Mouse (Mus musculus): ENCODE measurements around the gene Atpaf2. TPM values are rescaled to one million over a fixed set of nuclear protein-coding genes. Genes with fewer than 3 reads are reported as not detected.

Atpaf2 gene
- polyA plus RNA-seq, 1 experiment from 2014 or later, result 54.9 TPM

- H3K4me1 ChIP-seq (ENCODE audit: control insufficient read depth, insufficient read depth, low read length), result 0 out of 2 replicates have a peak, but pooled peaks cover 3% of the 10 kb centered on the region
- H3K36me3 ChIP-seq (ENCODE audit: control insufficient read depth, insufficient read depth, low read length), result no peaks in the 10 kb centered on the region
- H3K4me3 ChIP-seq (ENCODE audit: low read length), result no peak overlapping the region
- no peak for ATAC-seq (ENCODE audit: low FRiP score, low TSS enrichment)
- no peak overlapping the region for H3K27ac ChIP-seq (ENCODE audit: low read depth, low read length)
- no peak overlapping the region for H3K9ac ChIP-seq (ENCODE audit: low read depth, low read length)
- 68% methylated on average over 1 of the region's 1 CpGs for WGBS
- H3K9me3 ChIP-seq (ENCODE audit: control insufficient read depth, low read length), result no peaks in the 10 kb centered on the region
- H3K4me2 ChIP-seq (replicated peaks; ENCODE audit: low read depth, low read length), result no peak overlapping the region
- H3K27me3 ChIP-seq (ENCODE audit: control insufficient read depth, insufficient read depth, low read length), result no peaks in the 10 kb centered on the region
Measured at GRCm38 (mm10) chr11:60359936-60360335, 58.3 kb downstream of the Atpaf2 start.

- H3K9ac ChIP-seq (ENCODE audit: low read depth, low read length), result no peak overlapping the region
- no peak overlapping the region for H3K4me2 ChIP-seq (replicated peaks; ENCODE audit: low read depth, low read length)
- ATAC-seq (ENCODE audit: low FRiP score, low TSS enrichment), result no peak
- 0 out of 2 replicates have a peak, but pooled peaks cover 3% of the 10 kb centered on the region for H3K4me1 ChIP-seq (ENCODE audit: control insufficient read depth, insufficient read depth, low read length)
- no peaks in the 10 kb centered on the region for H3K36me3 ChIP-seq (ENCODE audit: control insufficient read depth, insufficient read depth, low read length)
- H3K27ac ChIP-seq (ENCODE audit: low read depth, low read length), result no peak overlapping the region
- WGBS, result 70% methylated on average over 5 of the region's 5 CpGs
- no peaks in the 10 kb centered on the region for H3K27me3 ChIP-seq (ENCODE audit: control insufficient read depth, insufficient read depth, low read length)
- H3K4me3 ChIP-seq (ENCODE audit: low read length), result no peak overlapping the region
- H3K9me3 ChIP-seq (ENCODE audit: control insufficient read depth, low read length), result no peaks in the 10 kb centered on the region
Measured at GRCm38 (mm10) chr11:60359138-60359537, 59.1 kb downstream of the Atpaf2 start.

GRCm38 (mm10) chr11:60358548-60358947 is 59.7 kb downstream of the Atpaf2 start:
- WGBS, result 79% methylated on average over 7 of the region's 7 CpGs
- no peaks in the 10 kb centered on the region for H3K27me3 ChIP-seq (ENCODE audit: control insufficient read depth, insufficient read depth, low read length)
- no peaks in the 10 kb centered on the region for H3K9me3 ChIP-seq (ENCODE audit: control insufficient read depth, low read length)
- no peak overlapping the region for H3K4me3 ChIP-seq (ENCODE audit: low read length)
- H3K9ac ChIP-seq (ENCODE audit: low read depth, low read length), result no peak overlapping the region
- no peak overlapping the region for H3K4me2 ChIP-seq (replicated peaks; ENCODE audit: low read depth, low read length)
- no peak for ATAC-seq (ENCODE audit: low FRiP score, low TSS enrichment)
- no peak overlapping the region for H3K27ac ChIP-seq (ENCODE audit: low read depth, low read length)
- 0 out of 2 replicates have a peak, but pooled peaks cover 3% of the 10 kb centered on the region for H3K4me1 ChIP-seq (ENCODE audit: control insufficient read depth, insufficient read depth, low read length)
- H3K36me3 ChIP-seq (ENCODE audit: control insufficient read depth, insufficient read depth, low read length), result no peaks in the 10 kb centered on the region

GRCm38 (mm10) chr11:60357116-60357515 is 61.1 kb downstream of the Atpaf2 start:
- Histone ChIP-seq H3K9ac (ENCODE audit: low read depth, low read length) (no peak overlapping the region), H3K27ac (ENCODE audit: low read depth, low read length) (no peak overlapping the region), H3K9me3 (ENCODE audit: control insufficient read depth, low read length) (no peaks in the 10 kb centered on the region), H3K27me3 (ENCODE audit: control insufficient read depth, insufficient read depth, low read length) (no peaks in the 10 kb centered on the region), H3K4me2 (replicated peaks; ENCODE audit: low read depth, low read length) (no peak overlapping the region), H3K4me1 (ENCODE audit: control insufficient read depth, insufficient read depth, low read length) (no peaks in the 10 kb centered on the region), H3K4me3 (ENCODE audit: low read length) (no peak overlapping the region), H3K36me3 (ENCODE audit: control insufficient read depth, insufficient read depth, low read length) (no peaks in the 10 kb centered on the region)
- ATAC-seq (ENCODE audit: low FRiP score, low TSS enrichment), result no peak
- WGBS, result 50% methylated on average over 1 of the region's 1 CpGs

- 91% methylated on average over 2 of the region's 2 CpGs for WGBS
- Histone ChIP-seq H3K27me3 (ENCODE audit: control insufficient read depth, insufficient read depth, low read length) (no peaks in the 10 kb centered on the region), H3K9me3 (ENCODE audit: control insufficient read depth, low read length) (no peaks in the 10 kb centered on the region), H3K4me1 (ENCODE audit: control insufficient read depth, insufficient read depth, low read length) (peaks cover 6% of the 10 kb centered on the region; the same call in 1 of the 2 replicates), H3K4me2 (replicated peaks; ENCODE audit: low read depth, low read length) (no peak overlapping the region), H3K9ac (ENCODE audit: low read depth, low read length) (no peak overlapping the region), H3K4me3 (ENCODE audit: low read length) (no peak overlapping the region), H3K36me3 (ENCODE audit: control insufficient read depth, insufficient read depth, low read length) (no peaks in the 10 kb centered on the region), H3K27ac (ENCODE audit: low read depth, low read length) (no peak overlapping the region)
- ATAC-seq (ENCODE audit: low FRiP score, low TSS enrichment), result no peak
Measured at GRCm38 (mm10) chr11:60355952-60356351, 62.3 kb downstream of the Atpaf2 start.

- Histone ChIP-seq H3K4me1 (ENCODE audit: control insufficient read depth, insufficient read depth, low read length) (peaks cover 6% of the 10 kb centered on the region; the same call in 1 of the 2 replicates), H3K9ac (ENCODE audit: low read depth, low read length) (peak within 1 kb of the TSS; percentile 65), H3K9me3 (ENCODE audit: control insufficient read depth, low read length) (no peaks in the 10 kb centered on the region), H3K36me3 (ENCODE audit: control insufficient read depth, insufficient read depth, low read length) (no peaks in the 10 kb centered on the region), H3K27ac (ENCODE audit: low read depth, low read length) (no peak within 1 kb of the TSS; the same call in 1 of the 2 replicates), H3K4me2 (replicated peaks; ENCODE audit: low read depth, low read length) (peak within 1 kb of the TSS; percentile 58), H3K4me3 (ENCODE audit: low read length) (peak within 1 kb of the TSS; percentile 60), H3K27me3 (ENCODE audit: control insufficient read depth, insufficient read depth, low read length) (no peaks in the 10 kb centered on the region)
- under 1% methylated on average over 56 of the region's 57 CpGs for WGBS
- ATAC-seq (ENCODE audit: low FRiP score, low TSS enrichment), result peak; percentile 100
Measured at GRCm38 (mm10) chr11:60352559-60353411, 65.5 kb downstream of the Atpaf2 start, which contains the start of the genes Tom1l2 and Drc3. Tom1l2 (minus strand) TSS chr11:60352905. Drc3 (plus strand) TSS chr11:60353329.

GRCm38 (mm10) chr11:60351925-60352371 is 66.3 kb downstream of the Atpaf2 start:
- peak overlapping the region; percentile 65 for H3K9ac ChIP-seq (ENCODE audit: low read depth, low read length)
- no peaks in the 10 kb centered on the region for H3K36me3 ChIP-seq (ENCODE audit: control insufficient read depth, insufficient read depth, low read length)
- H3K27me3 ChIP-seq (ENCODE audit: control insufficient read depth, insufficient read depth, low read length), result no peaks in the 10 kb centered on the region
- ATAC-seq (ENCODE audit: low FRiP score, low TSS enrichment), result no peak
- H3K9me3 ChIP-seq (ENCODE audit: control insufficient read depth, low read length), result no peaks in the 10 kb centered on the region
- peak overlapping the region; percentile 58 for H3K4me2 ChIP-seq (replicated peaks; ENCODE audit: low read depth, low read length)
- WGBS, result 23% methylated on average over 11 of the region's 11 CpGs
- no peak overlapping the region; the same call in 1 of the 2 replicates for H3K27ac ChIP-seq (ENCODE audit: low read depth, low read length)
- peak overlapping the region; percentile 60 for H3K4me3 ChIP-seq (ENCODE audit: low read length)
- H3K4me1 ChIP-seq (ENCODE audit: control insufficient read depth, insufficient read depth, low read length), result peaks cover 6% of the 10 kb centered on the region; the same call in 1 of the 2 replicates

GRCm38 (mm10) chr11:60351388-60351787 is 66.9 kb downstream of the Atpaf2 start:
- Histone ChIP-seq H3K9ac (ENCODE audit: low read depth, low read length) (no peak overlapping the region), H3K4me3 (ENCODE audit: low read length) (no peak overlapping the region; the same call in 1 of the 2 replicates), H3K4me2 (replicated peaks; ENCODE audit: low read depth, low read length) (peak overlapping the region; percentile 58; the same call in 1 of the 2 replicates), H3K27ac (ENCODE audit: low read depth, low read length) (no peak overlapping the region), H3K9me3 (ENCODE audit: control insufficient read depth, low read length) (no peaks in the 10 kb centered on the region), H3K4me1 (ENCODE audit: control insufficient read depth, insufficient read depth, low read length) (peaks cover 6% of the 10 kb centered on the region; the same call in 1 of the 2 replicates), H3K27me3 (ENCODE audit: control insufficient read depth, insufficient read depth, low read length) (no peaks in the 10 kb centered on the region), H3K36me3 (ENCODE audit: control insufficient read depth, insufficient read depth, low read length) (no peaks in the 10 kb centered on the region)
- ATAC-seq (ENCODE audit: low FRiP score, low TSS enrichment), result no peak
- WGBS, result 58% methylated on average over 2 of the region's 2 CpGs
